Mouse (Mus musculus) embryonic fibroblast, embryonic 13.5 days (primary cell): ENCODE data around the gene Bfar.
"Not testable (repeated sequence)": the region's sequence is repeated elsewhere in the genome, so short reads cannot be mapped to it uniquely, and the experiment has no call there.

Source experiments
- CTCF ChIP-seq: IDR thresholded peaks from 2 replicates; pipeline ENCODE4 v1.5.1; 2011; ENCODE audit warnings: mild to moderate bottlenecking, control low read depth, low read length, moderate library complexity, borderline replicate concordance; ENCODE audit not compliant: insufficient read depth
- POLR2A ChIP-seq: IDR thresholded peaks from 2 replicates; pipeline ENCODE4 v1.6.1; 2011; ENCODE audit warnings: low read depth, mild to moderate bottlenecking, control low read depth, low read length, moderate library complexity

- TF ChIP-seq POLR2A, CTCF: not testable (repeated sequence)
Observed at GRCm38 (mm10) chr16:13748813-13749212, 77.2 kb downstream of the Bfar start.
